Mouse (Mus musculus) lung, embryonic 16.5 days (tissue): Measurements from ENCODE around the gene Foxa2. TPM values are rescaled to one million over a fixed set of nuclear protein-coding genes. Genes with fewer than 3 reads are reported as not detected.

Experiments
- ATAC-seq: fragments of 200-750 bp; cut with Nextera tagmentation; 2 replicates; pipeline ENCODE4 v1.8.0; 2017; ENCODE audit warnings: low read depth, mild to moderate bottlenecking, moderate library complexity
- H3K27ac ChIP-seq: fragments of 300-500 bp; sonication (generic); 2 replicates; pipeline ENCODE4 v1.5.1; 2014; ENCODE audit warnings: mild to moderate bottlenecking, control low read depth, low read length
- H3K27me3 ChIP-seq: fragments of 300-500 bp; sonication (generic); 2 replicates; pipeline ENCODE4 v1.6.1; 2014; ENCODE audit warnings: low read depth, low read length, mixed read lengths; ENCODE audit not compliant: control insufficient read depth, insufficient read depth
- H3K36me3 ChIP-seq: fragments of 300-500 bp; sonication (generic); 2 replicates; pipeline ENCODE4 v1.6.1; 2014; ENCODE audit warnings: low read length; ENCODE audit not compliant: control insufficient read depth, insufficient read depth
- H3K4me1 ChIP-seq: fragments of 300-500 bp; sonication (generic); replicated peaks from 2 replicates; pipeline ENCODE4 v1.6.1; 2014; ENCODE audit warnings: low read length, mixed read lengths; ENCODE audit not compliant: control insufficient read depth, insufficient read depth
- H3K4me2 ChIP-seq: fragments of 300-500 bp; sonication (generic); 2 replicates; pipeline ENCODE4 v1.6.1; 2014; ENCODE audit warnings: low read depth, low read length, control low read depth
- H3K4me3 ChIP-seq: fragments of 300-500 bp; sonication (generic); 2 replicates; pipeline ENCODE4 v1.5.1; 2014; ENCODE audit warnings: mild to moderate bottlenecking, low read length, control low read depth
- H3K9ac ChIP-seq: fragments of 300-500 bp; sonication (generic); 2 replicates; pipeline ENCODE4 v1.6.1; 2014; ENCODE audit warnings: low read length, control low read depth
- H3K9me3 ChIP-seq: fragments of 300-500 bp; sonication (generic); 2 replicates; pipeline ENCODE4 v1.6.1; 2016; ENCODE audit warnings: low read length; ENCODE audit not compliant: control insufficient read depth
- WGBS: fragments of 180-500 bp; shearing (Covaris S2); extraction: QIAGEN DNeasy Blood & Tissue Kit; methylation state at CpG from one replicate; pipeline ENCODE4 v1.1.7; 2014; 5-methylcytosine and 5-hydroxymethylcytosine counted together
- microRNA-seq: library from miRNA; unstranded; fragments of <30 nt; microRNA quantifications from one replicate; pipeline ENCODE4, GENCODE M21; 2016
- polyA plus RNA-seq: library from polyadenylated mRNA; unstranded; fragments of >200 nt; fragmentation: Nextera tagmentation; extraction: Ambion mirVana; gene quantifications from 2 replicates; pipeline ENCODE4 v1.2.1, GENCODE M21; 2015

Gene Foxa2
- polyA plus RNA-seq, 1 experiment from 2014 or later, result 38.1 TPM

DNA sequence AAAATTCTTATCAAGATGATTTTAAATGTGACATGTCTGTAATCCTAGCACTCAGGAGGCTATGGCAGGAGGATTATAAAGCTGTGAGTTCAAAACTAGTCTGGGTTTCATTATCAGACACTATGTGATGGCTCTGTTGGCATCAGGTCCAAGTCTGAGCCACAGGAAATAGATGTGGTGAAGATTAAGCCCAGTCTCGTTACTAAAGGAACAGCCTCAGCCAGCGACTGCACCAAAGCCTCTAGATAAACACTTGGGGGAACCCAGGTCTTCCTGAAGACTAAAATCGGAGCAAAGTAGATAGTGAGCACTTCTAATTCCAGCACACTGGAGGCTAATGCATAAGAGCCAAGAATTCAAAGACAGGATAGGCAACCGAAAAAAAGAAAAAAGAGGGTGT is 52.9 kb downstream of the Foxa2 start:
- no peak overlapping the region for H3K9ac ChIP-seq
- H3K27me3 ChIP-seq, result no peaks in the 10 kb centered on the region
- no peak overlapping the region for H3K4me2 ChIP-seq
- no peaks in the 10 kb centered on the region for H3K9me3 ChIP-seq
- no peak overlapping the region for H3K4me3 ChIP-seq
- H3K27ac ChIP-seq, result no peak overlapping the region
- peaks cover 7% of the 10 kb centered on the region for H3K4me1 ChIP-seq
- peak; percentile 9; the same call in 1 of the 2 replicates for ATAC-seq
- no peaks in the 10 kb centered on the region for H3K36me3 ChIP-seq
- 35% methylated on average over 4 of the region's 4 CpGs for WGBS

DNA sequence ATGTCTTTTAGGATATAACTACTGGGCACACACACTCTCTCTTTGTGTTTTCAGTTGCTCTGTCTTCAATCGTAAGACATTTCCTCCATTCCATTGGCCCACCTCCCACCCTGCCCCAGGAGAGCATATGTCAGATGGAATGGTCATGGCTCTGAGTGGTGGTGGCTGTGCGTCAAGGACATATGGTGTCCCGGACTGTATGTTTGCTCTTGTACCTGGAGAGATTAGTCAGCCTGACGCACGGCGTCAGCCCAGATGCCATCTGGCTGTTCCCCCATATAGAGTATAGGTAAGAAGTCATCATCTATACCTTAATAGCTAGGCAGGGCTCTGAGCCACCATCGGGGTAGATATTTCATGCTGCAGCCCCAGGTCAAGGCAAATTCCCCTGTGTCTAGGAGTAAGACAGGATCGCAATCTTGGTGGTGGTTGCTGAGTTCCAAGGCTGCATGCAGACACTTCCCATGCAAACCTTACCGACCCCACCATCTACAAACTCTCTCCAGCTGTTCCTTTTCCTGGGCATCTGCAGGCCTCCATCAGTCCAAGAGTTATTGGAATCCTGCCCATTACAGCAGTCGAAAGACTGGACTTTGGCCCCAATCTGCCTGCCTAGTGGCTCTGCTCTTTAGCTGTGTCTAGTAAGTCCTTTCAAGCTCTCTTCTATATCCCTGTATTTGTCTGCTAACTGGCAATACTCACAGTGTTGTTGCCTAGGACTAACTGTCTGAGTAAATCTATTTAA is 53.7 kb downstream of the Foxa2 start:
- Histone ChIP-seq H3K9ac (no peak overlapping the region), H3K4me3 (no peak overlapping the region), H3K4me2 (no peak overlapping the region), H3K27me3 (no peaks in the 10 kb centered on the region), H3K4me1 (peaks cover 7% of the 10 kb centered on the region), H3K36me3 (no peaks in the 10 kb centered on the region), H3K9me3 (no peaks in the 10 kb centered on the region), H3K27ac (no peak overlapping the region)
- 49% methylated on average over 10 of the region's 10 CpGs for WGBS
- peak; percentile 62 for ATAC-seq

Small RNA genes within 50 kb of the gene (microRNA-seq; reads per million reads assigned to microRNA genes)
- gene Gm27420, result not detected
